Comparison of ENCODE assay signal across 12 mouse cellular contexts in the genomic region with DNA sequence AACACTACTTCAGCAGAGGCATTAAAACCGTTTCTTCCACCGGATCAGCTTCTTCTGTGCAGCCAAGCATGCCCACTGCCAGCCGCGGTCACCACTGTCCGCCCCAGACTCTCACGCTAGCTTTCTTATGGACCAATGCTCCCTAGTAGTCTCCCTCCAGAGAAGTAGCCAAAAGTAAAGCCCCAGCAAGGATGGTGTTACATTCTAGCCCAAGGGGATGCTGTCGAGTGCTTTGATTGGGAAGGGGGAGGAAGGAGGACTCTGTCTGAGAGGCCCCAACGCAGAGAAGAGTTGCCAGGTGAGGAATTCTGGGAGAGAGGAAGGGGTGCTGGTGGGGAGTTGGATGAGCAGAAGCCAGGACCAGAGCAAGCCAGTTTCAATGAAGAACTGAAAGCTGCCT. TPM values are rescaled to one million over a fixed set of nuclear protein-coding genes. Genes with fewer than 3 reads are reported as not detected.
DNase-seq lines count a peak whose midpoint lies in the region; ATAC-seq lines count a peak whose summit lies in the region.
"Had no signal": no experiment of that assay in that cellular context is flagged by ENCODE, and none has a peak within 500 bp of the region (broad histone marks: within the 10 kb centered on the region; RNA-seq: fewer than 3 reads in every experiment).

No protein-coding gene starts in this region.

- H3K36me3 ChIP-seq in lung, embryonic 16.5 days (ENCODE audit: control insufficient read depth, insufficient read depth, low read length), result no peaks in the 10 kb centered on the region
- no peaks in the 10 kb centered on the region for H3K36me3 ChIP-seq in embryonic facial prominence, embryonic 15.5 days
- H3K36me3 ChIP-seq in kidney, embryonic 16.5 days (ENCODE audit: insufficient read depth, low read length), result no peaks in the 10 kb centered on the region

- H3K27me3 ChIP-seq in lung, embryonic 16.5 days (ENCODE audit: control insufficient read depth, insufficient read depth, low read depth, low read length), result no peaks in the 10 kb centered on the region; the same call in 1 of the 2 replicates
- peaks cover 13% of the 10 kb centered on the region for H3K27me3 ChIP-seq in embryonic facial prominence, embryonic 15.5 days
- peaks cover 6% of the 10 kb centered on the region; the same call in 1 of the 2 replicates for H3K27me3 ChIP-seq in kidney, embryonic 16.5 days (ENCODE audit: insufficient read depth, low read length)

- no peaks in the 10 kb centered on the region for H3K4me1 ChIP-seq in lung, embryonic 16.5 days (replicated peaks; ENCODE audit: control insufficient read depth, insufficient read depth, low read length)
- peaks cover 6% of the 10 kb centered on the region; the same call in 1 of the 2 replicates for H3K4me1 ChIP-seq in embryonic facial prominence, embryonic 15.5 days
- H3K4me1 ChIP-seq in kidney, embryonic 16.5 days (ENCODE audit: insufficient read depth, low read length), result peaks cover 11% of the 10 kb centered on the region

- peak overlapping the region; percentile 18; the same call in 1 of the 2 replicates for H3K4me3 ChIP-seq in lung, embryonic 16.5 days (ENCODE audit: low read length)
- H3K4me3 ChIP-seq in embryonic facial prominence, embryonic 15.5 days (replicated peaks), result 0 out of 2 replicates have a peak overlapping the region, but pooled peaks have one; percentile 21
- peak overlapping the region; percentile 36 for H3K4me3 ChIP-seq in kidney, embryonic 16.5 days (ENCODE audit: low read length)
- H3K4me3 ChIP-seq: erythroblast, embryonic 14.5 days; left cerebral cortex, adult 2 months; myocyte had no signal

- 4% methylated on average over 8 of the region's 8 CpGs for WGBS in lung, embryonic 16.5 days
- WGBS in embryonic facial prominence, embryonic 15.5 days, result 1% methylated on average over 8 of the region's 8 CpGs
- WGBS in kidney, embryonic 16.5 days, result 2% methylated on average over 8 of the region's 8 CpGs

- ATAC-seq in lung, embryonic 16.5 days (ENCODE audit: low read depth), result no peak
- peak; percentile 39; the same call in 1 of the 2 replicates for ATAC-seq in embryonic facial prominence, embryonic 15.5 days (ENCODE audit: insufficient number of reproducible peaks, low FRiP score, low TSS enrichment, low read depth)
- peak; percentile 92 for ATAC-seq in kidney, embryonic 16.5 days (ENCODE audit: low FRiP score, low TSS enrichment)

- DNase-seq in lung, postnatal 25 days (ENCODE audit: low spot score), result no peak
- peak; percentile 61 for DNase-seq in retina, embryonic 14.5 days (ENCODE audit: low spot score)
- no peak for DNase-seq in adrenal gland, adult 18-20 months (ENCODE audit: low spot score in 2 of 2)
- no peak for DNase-seq in thymus, postnatal 25 days
- DNase-seq in cerebellum, postnatal 4 days (ENCODE audit: low spot score in 2 of 2), result no peak

- no peaks in the 10 kb centered on the region for H3K9me3 ChIP-seq in lung, embryonic 16.5 days (ENCODE audit: control insufficient read depth, low read length)
- no peaks in the 10 kb centered on the region for H3K9me3 ChIP-seq in embryonic facial prominence, embryonic 15.5 days (replicated peaks)
- no peaks in the 10 kb centered on the region for H3K9me3 ChIP-seq in kidney, embryonic 16.5 days (ENCODE audit: low read length)

- H3K4me2 ChIP-seq in lung, embryonic 16.5 days (ENCODE audit: low read depth, low read length), result peak overlapping the region; percentile 45
- H3K4me2 ChIP-seq in embryonic facial prominence, embryonic 15.5 days (replicated peaks), result peak overlapping the region; percentile 40
- peak overlapping the region; percentile 55 for H3K4me2 ChIP-seq in kidney, embryonic 16.5 days (replicated peaks; ENCODE audit: low read depth, low read length)

- H3K9ac ChIP-seq in lung, embryonic 16.5 days (ENCODE audit: low read length), result no peak overlapping the region
- no peak overlapping the region for H3K9ac ChIP-seq in embryonic facial prominence, embryonic 15.5 days
- H3K9ac ChIP-seq in kidney, embryonic 16.5 days (replicated peaks; ENCODE audit: low read length), result peak overlapping the region; percentile 45

- H3K27ac ChIP-seq in lung, embryonic 16.5 days (ENCODE audit: low read length), result no peak overlapping the region
- H3K27ac ChIP-seq in embryonic facial prominence, embryonic 15.5 days (replicated peaks), result no peak overlapping the region
- H3K27ac ChIP-seq in kidney, embryonic 16.5 days (ENCODE audit: low read length), result peak overlapping the region; percentile 76
- H3K27ac ChIP-seq: left cerebral cortex, adult 2 months had no signal

RNA-seq across cellular contexts. Expression of a gene that starts 11.1 kb away (rescaled TPM):
- not detected in 2 replicates for polyA plus RNA-seq in lung, embryonic 16.5 days (2015; fragmentation: Nextera tagmentation; extraction: Ambion mirVana)
- 2.0 and 2.1 TPM in 2 replicates for polyA plus RNA-seq in embryonic facial prominence, embryonic 15.5 days (2015; fragmentation: Nextera tagmentation; extraction: Ambion mirVana)
- not detected in 2 replicates for polyA plus RNA-seq in kidney, embryonic 16.5 days (2015; fragmentation: Nextera tagmentation; extraction: Ambion mirVana)
- total RNA-seq in adrenal gland, adult 18-20 months (2021), result not detected
- total RNA-seq: left cerebral cortex, adult 2 months had no signal
- polyA plus RNA-seq: erythroblast, embryonic 14.5 days; myocyte; thymus, postnatal 0 days had no signal

RNA-seq across cellular contexts. Expression of a gene that starts 48.7 kb away (rescaled TPM):
- polyA plus RNA-seq in lung, embryonic 16.5 days (2015; fragmentation: Nextera tagmentation; extraction: Ambion mirVana), result not detected in 2 replicates
- not detected in 2 replicates for polyA plus RNA-seq in embryonic facial prominence, embryonic 15.5 days (2015; fragmentation: Nextera tagmentation; extraction: Ambion mirVana)
- not detected in 2 replicates for polyA plus RNA-seq in kidney, embryonic 16.5 days (2015; fragmentation: Nextera tagmentation; extraction: Ambion mirVana)
- not detected for total RNA-seq in adrenal gland, adult 18-20 months (2021)
- total RNA-seq: left cerebral cortex, adult 2 months had no signal
- polyA plus RNA-seq: erythroblast, embryonic 14.5 days; myocyte; thymus, postnatal 0 days had no signal
